Mouse (Mus musculus): ENCODE results near the gene Cox15.

GRCm38 (mm10) chr19:43695514-43695964 is 57.3 kb downstream of the Cox15 start:
- TF ChIP-seq POLR2A (IDR thresholded peaks at IDR 0.05; ENCODE audit: borderline replicate concordance, low read depth, low read length) (no peak), CTCF (IDR thresholded peaks at IDR 0.05; ENCODE audit: low read depth, low read length) (no peak)
